Mouse (Mus musculus) neural tube, embryonic 13.5 days (tissue): ENCODE measurements around the gene Tmem135. TPM values are rescaled to one million over a fixed set of nuclear protein-coding genes. Genes with fewer than 3 reads are reported as not detected.
A peak's percentile ranks its signal among the peaks of the same experiment; 100 is the strongest.

Experiments used
- ATAC-seq: fragments of 200-750 bp; cut with Nextera tagmentation; 2 replicates; pipeline ENCODE4 v1.8.0; 2017; ENCODE audit warnings: low read depth, mild to moderate bottlenecking, moderate TSS enrichment, moderate library complexity
- H3K27ac ChIP-seq: fragments of 300-500 bp; sonication (generic); replicated peaks from 2 replicates; pipeline ENCODE4 v1.5.1; 2015; ENCODE audit warnings: moderate library complexity, mild to moderate bottlenecking, inconsistent platforms
- H3K27me3 ChIP-seq: fragments of 300-500 bp; sonication (generic); 2 replicates; pipeline ENCODE4 v1.6.1; 2015; ENCODE audit warnings: mild to moderate bottlenecking, inconsistent platforms
- H3K36me3 ChIP-seq: fragments of 300-500 bp; sonication (generic); 2 replicates; pipeline ENCODE4 v1.6.1; 2015; ENCODE audit warnings: mild to moderate bottlenecking, inconsistent platforms
- H3K4me1 ChIP-seq: fragments of 300-500 bp; sonication (generic); replicated peaks from 2 replicates; pipeline ENCODE4 v1.6.1; 2015; ENCODE audit warnings: inconsistent platforms
- H3K4me2 ChIP-seq: fragments of 300-500 bp; sonication (generic); 2 replicates; pipeline ENCODE4 v1.6.1; 2015; ENCODE audit warnings: inconsistent platforms, mild to moderate bottlenecking, moderate library complexity
- H3K4me3 ChIP-seq: fragments of 300-500 bp; sonication (generic); 2 replicates; pipeline ENCODE4 v1.5.1; 2015; ENCODE audit warnings: mild to moderate bottlenecking, inconsistent platforms
- H3K9ac ChIP-seq: fragments of 300-500 bp; sonication (generic); 2 replicates; pipeline ENCODE4 v1.6.1; 2015; ENCODE audit warnings: moderate library complexity, mild to moderate bottlenecking, inconsistent platforms
- H3K9me3 ChIP-seq: fragments of 300-500 bp; sonication (generic); 2 replicates; pipeline ENCODE4 v1.6.1; 2016; ENCODE audit warnings: inconsistent platforms
- WGBS: fragments of 180-500 bp; shearing (Covaris S2); methylation state at CpG from one replicate; pipeline ENCODE4 v1.1.7; 2015; 5-methylcytosine and 5-hydroxymethylcytosine counted together
- polyA plus RNA-seq: library from polyadenylated mRNA; unstranded; fragments of >200 nt; fragmentation: Nextera tagmentation; extraction: Ambion mirVana; gene quantifications from 2 replicates; pipeline ENCODE4 v1.2.1, GENCODE M21; 2015

Gene Tmem135
- polyA plus RNA-seq, 1 experiment from 2014 or later = 21.3 TPM

GRCm38 (mm10) chr7:89427101-89427500 lies 23.1 kb upstream of the Tmem135 start:
- H3K27me3 ChIP-seq = no peaks in the 10 kb centered on the region
- H3K4me2 ChIP-seq = no peak overlapping the region
- H3K4me3 ChIP-seq = no peak overlapping the region
- no peaks in the 10 kb centered on the region for H3K9me3 ChIP-seq
- no peak overlapping the region for H3K9ac ChIP-seq
- ATAC-seq = no peak
- no peak overlapping the region for H3K27ac ChIP-seq
- WGBS = 62% methylated on average over 5 of the region's 5 CpGs
- H3K36me3 ChIP-seq = no peaks in the 10 kb centered on the region
- H3K4me1 ChIP-seq = no peaks in the 10 kb centered on the region

GRCm38 (mm10) chr7:89425803-89426725 lies 22.0 kb upstream of the Tmem135 start:
- WGBS = 63% methylated on average over 11 of the region's 11 CpGs
- H3K4me2 ChIP-seq = no peak overlapping the region
- no peaks in the 10 kb centered on the region for H3K4me1 ChIP-seq
- H3K27me3 ChIP-seq = no peaks in the 10 kb centered on the region
- H3K9ac ChIP-seq = no peak overlapping the region
- no peak for ATAC-seq
- H3K27ac ChIP-seq = no peak overlapping the region
- no peaks in the 10 kb centered on the region for H3K9me3 ChIP-seq
- no peak overlapping the region for H3K4me3 ChIP-seq
- H3K36me3 ChIP-seq = no peaks in the 10 kb centered on the region

- H3K27ac ChIP-seq = no peak overlapping the region
- no peak overlapping the region for H3K9ac ChIP-seq
- no peak overlapping the region for H3K4me3 ChIP-seq
- no peak overlapping the region for H3K4me2 ChIP-seq
- no peaks in the 10 kb centered on the region for H3K4me1 ChIP-seq
- no peaks in the 10 kb centered on the region for H3K36me3 ChIP-seq
- no peaks in the 10 kb centered on the region for H3K9me3 ChIP-seq
- 89% methylated on average over 5 of the region's 5 CpGs for WGBS
- no peaks in the 10 kb centered on the region for H3K27me3 ChIP-seq
- ATAC-seq = no peak
These were observed 20.6 kb upstream of the Tmem135 start for GRCm38 (mm10) chr7:89424659-89425058.

- no peak overlapping the region for H3K27ac ChIP-seq
- no peaks in the 10 kb centered on the region for H3K9me3 ChIP-seq
- H3K4me1 ChIP-seq = no peaks in the 10 kb centered on the region
- H3K4me3 ChIP-seq = no peak overlapping the region
- no peaks in the 10 kb centered on the region for H3K27me3 ChIP-seq
- WGBS = 57% methylated on average over 8 of the region's 8 CpGs
- no peak overlapping the region for H3K9ac ChIP-seq
- ATAC-seq = no peak
- no peaks in the 10 kb centered on the region for H3K36me3 ChIP-seq
- H3K4me2 ChIP-seq = no peak overlapping the region
These were observed 19.8 kb upstream of the Tmem135 start for GRCm38 (mm10) chr7:89423688-89424255.

- no peak overlapping the region for H3K4me2 ChIP-seq
- H3K36me3 ChIP-seq = no peaks in the 10 kb centered on the region
- no peaks in the 10 kb centered on the region for H3K9me3 ChIP-seq
- 8% methylated on average over 5 of the region's 5 CpGs for WGBS
- H3K27ac ChIP-seq = no peak overlapping the region
- ATAC-seq = no peak
- no peak overlapping the region for H3K4me3 ChIP-seq
- no peak overlapping the region for H3K9ac ChIP-seq
- no peaks in the 10 kb centered on the region for H3K27me3 ChIP-seq
- H3K4me1 ChIP-seq = no peaks in the 10 kb centered on the region; the same call in 1 of the 2 replicates
These were observed 19.2 kb upstream of the Tmem135 start for GRCm38 (mm10) chr7:89423194-89423593.

GRCm38 (mm10) chr7:89422650-89423049 lies 18.6 kb upstream of the Tmem135 start:
- ATAC-seq = no peak
- Histone ChIP-seq H3K4me3 (no peak overlapping the region), H3K4me2 (no peak overlapping the region), H3K9me3 (no peaks in the 10 kb centered on the region), H3K4me1 (no peaks in the 10 kb centered on the region; the same call in 1 of the 2 replicates), H3K27me3 (no peaks in the 10 kb centered on the region), H3K36me3 (no peaks in the 10 kb centered on the region), H3K9ac (no peak overlapping the region), H3K27ac (no peak overlapping the region)
- 57% methylated on average over 8 of the region's 8 CpGs for WGBS

GRCm38 (mm10) chr7:89421294-89421693 lies 17.3 kb upstream of the Tmem135 start:
- ATAC-seq = no peak
- no peaks in the 10 kb centered on the region for H3K9me3 ChIP-seq

GRCm38 (mm10) chr7:89418917-89419679 lies 15.1 kb upstream of the Tmem135 start:
- ATAC-seq = peak; percentile 40; the same call in 1 of the 2 replicates
- H3K4me1 ChIP-seq = no peaks in the 10 kb centered on the region; the same call in 1 of the 2 replicates
- H3K9ac ChIP-seq = no peak overlapping the region
- no peaks in the 10 kb centered on the region for H3K27me3 ChIP-seq
- no peak overlapping the region for H3K4me2 ChIP-seq
- H3K9me3 ChIP-seq = no peaks in the 10 kb centered on the region
- WGBS = 66% methylated on average over 3 of the region's 3 CpGs
- no peak overlapping the region for H3K4me3 ChIP-seq
- no peaks in the 10 kb centered on the region for H3K36me3 ChIP-seq
- H3K27ac ChIP-seq = no peak overlapping the region

More at GRCm38 (mm10) chr7:89421294-89421693, 17.3 kb upstream of the Tmem135 start:
- Histone ChIP-seq H3K4me2 (no peak overlapping the region), H3K27ac (no peak overlapping the region), H3K27me3 (no peaks in the 10 kb centered on the region), H3K4me3 (no peak overlapping the region), H3K9ac (no peak overlapping the region), H3K4me1 (no peaks in the 10 kb centered on the region; the same call in 1 of the 2 replicates), H3K36me3 (no peaks in the 10 kb centered on the region)
- 93% methylated on average over 5 of the region's 5 CpGs for WGBS

- ATAC-seq = no peak
- Histone ChIP-seq H3K4me3 (no peak overlapping the region), H3K9ac (no peak overlapping the region), H3K9me3 (no peaks in the 10 kb centered on the region), H3K36me3 (no peaks in the 10 kb centered on the region), H3K4me1 (no peaks in the 10 kb centered on the region; the same call in 1 of the 2 replicates), H3K27ac (no peak overlapping the region), H3K4me2 (no peak overlapping the region), H3K27me3 (no peaks in the 10 kb centered on the region)
- WGBS = 51% methylated on average over 8 of the region's 8 CpGs
These were observed 14.2 kb upstream of the Tmem135 start for GRCm38 (mm10) chr7:89418127-89418653.

GRCm38 (mm10) chr7:89417707-89418106 lies 13.7 kb upstream of the Tmem135 start:
- H3K4me2 ChIP-seq = no peak overlapping the region
- ATAC-seq = no peak
- no peaks in the 10 kb centered on the region for H3K27me3 ChIP-seq
- no peak overlapping the region for H3K9ac ChIP-seq
- no peak overlapping the region for H3K4me3 ChIP-seq
- no peaks in the 10 kb centered on the region for H3K36me3 ChIP-seq
- no peak overlapping the region for H3K27ac ChIP-seq
- no peaks in the 10 kb centered on the region; the same call in 1 of the 2 replicates for H3K4me1 ChIP-seq
- no peaks in the 10 kb centered on the region for H3K9me3 ChIP-seq
- WGBS = 61% methylated on average over 2 of the region's 2 CpGs

GRCm38 (mm10) chr7:89416027-89416426 lies 12.0 kb upstream of the Tmem135 start:
- no peak for ATAC-seq
- Histone ChIP-seq H3K27ac (no peak overlapping the region), H3K4me1 (no peaks in the 10 kb centered on the region; the same call in 1 of the 2 replicates), H3K9me3 (no peaks in the 10 kb centered on the region), H3K9ac (no peak overlapping the region), H3K36me3 (no peaks in the 10 kb centered on the region), H3K27me3 (no peaks in the 10 kb centered on the region), H3K4me3 (no peak overlapping the region), H3K4me2 (no peak overlapping the region)
- WGBS = 91% methylated on average over 4 of the region's 4 CpGs

GRCm38 (mm10) chr7:89412094-89412493 lies 8.1 kb upstream of the Tmem135 start:
- Histone ChIP-seq H3K27me3 (no peaks in the 10 kb centered on the region), H3K9me3 (no peaks in the 10 kb centered on the region), H3K4me2 (no peak overlapping the region), H3K27ac (no peak overlapping the region), H3K9ac (no peak overlapping the region), H3K4me3 (no peak overlapping the region), H3K36me3 (no peaks in the 10 kb centered on the region), H3K4me1 (peaks cover 5% of the 10 kb centered on the region; the same call in 1 of the 2 replicates)
- WGBS = 78% methylated on average over 7 of the region's 7 CpGs
- no peak for ATAC-seq
